Mouse (Mus musculus) liver, postnatal 0 days (tissue): ENCODE data around the gene Itfg2.

Experiments used
- CTCF ChIP-seq: sonication (generic); IDR thresholded peaks from 2 replicates; pipeline ENCODE4 v1.5.1; 2016; ENCODE audit warnings: antibody characterized with exemption, low read depth
- EP300 ChIP-seq: IDR thresholded peaks from 2 replicates; pipeline ENCODE4 v1.6.1; 2016; ENCODE audit warnings: antibody characterized with exemption, low read depth, mild to moderate bottlenecking

DNA sequence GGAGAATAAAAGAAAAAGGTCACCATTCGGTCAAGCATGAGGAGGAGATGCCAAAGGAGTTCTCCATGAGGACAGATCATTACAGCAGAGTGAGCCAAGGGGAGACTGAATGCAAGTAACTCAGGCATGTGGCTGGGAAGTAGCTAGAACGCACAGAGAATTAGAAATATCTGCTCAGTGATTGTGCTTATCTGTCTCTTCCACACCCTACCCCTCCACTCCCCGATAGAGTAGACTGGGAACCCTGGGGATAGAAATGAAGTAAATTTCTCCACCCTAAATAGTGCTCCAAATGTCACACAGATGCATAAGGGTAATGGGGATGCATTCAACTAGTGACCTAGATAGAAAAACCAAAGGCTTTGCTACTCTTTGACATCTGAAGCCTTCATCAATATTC is 41.8 kb upstream of the Itfg2 start:
- no peak for TF ChIP-seq CTCF
- no peak for TF ChIP-seq EP300
